Mouse (Mus musculus): ENCODE results near the gene Scn2a.

DNA sequence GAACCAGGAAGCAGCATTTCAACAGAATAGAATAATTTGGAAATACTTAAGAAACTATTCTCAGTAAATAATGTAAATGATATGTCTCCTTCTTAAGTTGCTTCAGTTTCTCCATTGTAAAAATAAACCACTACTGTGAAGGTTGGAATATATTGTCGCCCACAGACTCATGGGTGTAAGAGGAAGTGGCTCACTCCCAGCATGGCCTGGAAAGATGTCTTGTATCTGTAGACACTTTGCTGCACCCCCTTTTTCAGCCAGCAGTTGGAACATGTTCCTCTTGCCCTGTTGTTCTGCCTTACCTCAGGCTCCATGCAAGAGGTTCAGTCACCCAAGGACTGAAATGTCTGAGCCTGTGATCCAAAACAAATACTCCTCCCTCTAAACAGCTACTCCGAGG, 173.0 kb downstream of the Scn2a start:
- TF ChIP-seq CTCF (IDR thresholded peaks at IDR 0.05) (no peak), POLR2A (IDR thresholded peaks at IDR 0.05; ENCODE audit: insufficient read depth, low read depth, low read length) (no peak)

Data from heart, adult 2 months (tissue).